Mouse (Mus musculus): ENCODE data around the gene 4632433K11Rik. TPM values are rescaled to one million over a fixed set of nuclear protein-coding genes. Genes with fewer than 3 reads are reported as not detected.
"Not testable (repeated sequence)": the region's sequence is repeated elsewhere in the genome, so short reads cannot be mapped to it uniquely, and the experiment has no call there.

Gene 4632433K11Rik
- polyA plus RNA-seq, 1 experiment from 2014 or later = not detected

DNA sequence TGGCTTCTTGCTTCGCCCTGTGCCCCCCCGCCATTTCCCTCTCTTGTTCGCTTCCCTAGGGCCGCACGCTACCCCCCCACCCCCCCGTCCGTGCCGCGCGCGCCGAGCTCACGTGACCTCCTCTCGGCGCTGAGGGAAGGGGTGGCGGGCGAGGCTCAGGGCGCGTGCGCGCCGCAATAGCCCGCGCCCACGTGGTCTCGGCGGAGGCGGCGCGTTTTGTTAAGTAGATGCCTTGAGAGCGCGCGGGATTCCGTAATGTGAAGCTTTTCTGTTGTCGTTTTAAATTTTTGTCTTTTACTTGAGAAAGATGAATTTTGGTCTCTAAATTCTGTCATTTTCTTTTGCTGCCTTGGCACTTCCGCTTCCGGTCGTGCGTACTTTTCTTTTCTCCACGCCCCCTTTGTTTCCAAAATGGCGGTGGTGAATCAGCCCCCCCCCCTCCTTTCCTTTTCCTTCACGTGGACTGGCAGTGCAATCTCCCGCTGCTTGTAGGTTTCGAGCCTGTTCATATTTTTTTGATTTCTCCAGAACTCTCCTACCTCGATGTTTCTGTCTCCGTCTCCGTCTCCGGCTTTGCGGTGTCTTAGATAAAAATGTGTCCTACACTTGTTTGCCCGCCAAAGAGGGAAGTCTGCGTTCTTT lies 28.6 kb downstream of the 4632433K11Rik start:
- Histone ChIP-seq H3K27ac (ENCODE audit: low read depth, low read length) (peak overlapping the region; percentile 98), H3K9ac (ENCODE audit: low read depth, low read length) (peak overlapping the region; percentile 94), H3K4me3 (ENCODE audit: low read depth, low read length) (peak overlapping the region; percentile 79), H3K4me2 (replicated peaks; ENCODE audit: low read depth, low read length) (peak overlapping the region; percentile 47), H3K36me3 (ENCODE audit: control insufficient read depth, insufficient read depth, low read length) (0 out of 2 replicates have a peak, but pooled peaks cover 3% of the 10 kb centered on the region), H3K27me3 (ENCODE audit: control insufficient read depth, insufficient read depth, low read length) (peaks cover 7% of the 10 kb centered on the region), H3K4me1 (replicated peaks; ENCODE audit: control insufficient read depth, insufficient read depth, low read length) (peaks cover 2% of the 10 kb centered on the region; the same call in 1 of the 2 replicates), H3K9me3 (ENCODE audit: control insufficient read depth, low read length) (no peaks in the 10 kb centered on the region)
- under 1% methylated on average over 32 of the region's 51 CpGs for WGBS
- ATAC-seq (ENCODE audit: low FRiP score) (peak; percentile 57), DNase-seq (ENCODE audit: low spot score) (peak; percentile 88)

DNA sequence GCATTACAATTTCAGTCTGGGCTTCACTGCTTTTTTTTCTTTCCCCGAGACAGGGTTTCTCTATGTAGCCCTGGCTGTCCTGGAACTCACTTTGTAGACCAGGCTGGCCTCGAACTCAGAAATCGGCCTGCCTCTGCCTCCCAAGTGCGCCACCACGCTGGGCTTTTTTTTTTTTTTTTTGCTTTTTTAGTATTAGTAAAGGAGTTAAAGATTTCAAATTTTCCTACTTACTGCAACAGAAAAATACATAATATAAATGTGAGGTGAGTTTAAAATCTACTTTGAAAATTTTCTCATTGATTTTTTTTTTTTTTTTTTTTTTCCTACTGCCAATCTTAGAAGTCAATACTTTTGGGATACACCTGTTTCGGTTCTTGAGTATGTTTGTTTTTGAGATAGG lies 31.0 kb downstream of the 4632433K11Rik start:
- no peak overlapping the region for H3K4me3 ChIP-seq (ENCODE audit: low read depth, low read length)
- peaks cover 8% of the 10 kb centered on the region; the same call in 1 of the 2 replicates for H3K36me3 ChIP-seq (ENCODE audit: control insufficient read depth, insufficient read depth, low read length)
- no peak overlapping the region for H3K4me2 ChIP-seq (replicated peaks; ENCODE audit: low read depth, low read length)
- H3K9ac ChIP-seq (ENCODE audit: low read depth, low read length) = no peak overlapping the region
- H3K9me3 ChIP-seq (ENCODE audit: control insufficient read depth, low read length) = no peaks in the 10 kb centered on the region
- H3K27me3 ChIP-seq (ENCODE audit: control insufficient read depth, insufficient read depth, low read length) = no peaks in the 10 kb centered on the region
- no peak for DNase-seq (ENCODE audit: low spot score)
- ATAC-seq (ENCODE audit: low FRiP score) = no peak
- peaks cover 2% of the 10 kb centered on the region; the same call in 1 of the 2 replicates for H3K4me1 ChIP-seq (replicated peaks; ENCODE audit: control insufficient read depth, insufficient read depth, low read length)
- 96% methylated on average over 6 of the region's 6 CpGs for WGBS
- H3K27ac ChIP-seq (ENCODE audit: low read depth, low read length) = no peak overlapping the region

- H3K36me3 ChIP-seq (ENCODE audit: control insufficient read depth, insufficient read depth, low read length) = peaks cover 36% of the 10 kb centered on the region
- H3K9ac ChIP-seq (ENCODE audit: low read depth, low read length) = no peak overlapping the region
- H3K4me2 ChIP-seq (replicated peaks; ENCODE audit: low read depth, low read length) = no peak overlapping the region
- H3K4me3 ChIP-seq (ENCODE audit: low read depth, low read length) = no peak overlapping the region
- H3K27me3 ChIP-seq (ENCODE audit: control insufficient read depth, insufficient read depth, low read length) = no peaks in the 10 kb centered on the region
- no peak overlapping the region for H3K27ac ChIP-seq (ENCODE audit: low read depth, low read length)
- H3K9me3 ChIP-seq (ENCODE audit: control insufficient read depth, low read length) = no peaks in the 10 kb centered on the region
- 90% methylated on average over 1 of the region's 1 CpGs for WGBS
- ATAC-seq (ENCODE audit: low FRiP score) = no peak
- DNase-seq (ENCODE audit: low spot score) = no peak
- H3K4me1 ChIP-seq (replicated peaks; ENCODE audit: control insufficient read depth, insufficient read depth, low read length) = no peaks in the 10 kb centered on the region
These were observed 39.7 kb downstream of the 4632433K11Rik start for GRCm38 (mm10) chr7:5073586-5073985.

DNA sequence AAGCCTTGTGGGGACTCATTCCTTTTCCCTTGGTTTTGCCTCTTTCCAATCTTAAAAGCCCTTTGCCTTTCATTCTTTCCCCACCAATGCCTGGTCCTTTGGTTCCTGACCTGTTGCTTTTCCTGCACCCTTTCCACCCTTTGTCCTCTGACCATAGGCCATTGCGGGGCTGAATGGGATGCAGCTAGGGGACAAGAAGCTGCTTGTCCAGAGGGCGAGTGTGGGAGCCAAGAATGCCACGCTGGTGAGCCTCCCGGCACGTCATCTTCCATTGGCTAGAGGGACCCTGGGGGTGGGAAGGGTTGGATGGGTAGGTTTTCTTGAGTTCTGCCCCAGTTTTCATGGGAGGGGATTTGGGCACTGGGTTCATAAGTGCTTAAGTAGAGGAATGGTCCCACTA lies 41.1 kb downstream of the 4632433K11Rik start:
- Histone ChIP-seq H3K27ac (ENCODE audit: low read depth, low read length) (no peak overlapping the region), H3K27me3 (ENCODE audit: control insufficient read depth, insufficient read depth, low read length) (no peaks in the 10 kb centered on the region), H3K4me2 (replicated peaks; ENCODE audit: low read depth, low read length) (no peak overlapping the region), H3K9me3 (ENCODE audit: control insufficient read depth, low read length) (no peaks in the 10 kb centered on the region), H3K36me3 (ENCODE audit: control insufficient read depth, insufficient read depth, low read length) (peaks cover 36% of the 10 kb centered on the region), H3K4me3 (ENCODE audit: low read depth, low read length) (no peak overlapping the region), H3K4me1 (replicated peaks; ENCODE audit: control insufficient read depth, insufficient read depth, low read length) (no peaks in the 10 kb centered on the region), H3K9ac (ENCODE audit: low read depth, low read length) (no peak overlapping the region)
- ATAC-seq (ENCODE audit: low FRiP score) (no peak), DNase-seq (ENCODE audit: low spot score) (no peak)
- 96% methylated on average over 5 of the region's 5 CpGs for WGBS

DNA sequence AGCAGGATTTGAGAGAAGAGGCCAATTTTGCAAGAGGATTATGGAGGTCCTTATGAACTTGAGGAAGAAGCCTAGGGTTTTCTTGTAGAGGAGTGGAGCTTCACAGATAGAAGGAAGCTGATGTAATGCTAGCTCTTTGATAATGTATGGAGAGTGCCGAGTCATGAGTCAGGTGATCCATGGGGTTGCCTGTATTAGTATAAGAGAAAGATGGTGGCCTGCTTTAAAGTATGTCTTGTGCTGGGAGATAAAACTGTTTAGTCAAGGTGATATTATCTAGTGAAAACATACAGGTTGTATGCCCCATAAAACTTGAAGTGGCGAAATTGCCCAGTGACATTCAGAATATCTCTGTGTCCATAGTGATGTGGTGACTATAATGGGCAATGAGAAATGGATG lies 43.0 kb downstream of the 4632433K11Rik start:
- H3K4me3 ChIP-seq (ENCODE audit: low read depth, low read length) = no peak overlapping the region
- no peak for DNase-seq (ENCODE audit: low spot score)
- H3K36me3 ChIP-seq (ENCODE audit: control insufficient read depth, insufficient read depth, low read length) = peaks cover 22% of the 10 kb centered on the region
- H3K9ac ChIP-seq (ENCODE audit: low read depth, low read length) = no peak overlapping the region
- no peaks in the 10 kb centered on the region for H3K9me3 ChIP-seq (ENCODE audit: control insufficient read depth, low read length)
- 88% methylated on average over 2 of the region's 2 CpGs for WGBS
- no peaks in the 10 kb centered on the region for H3K27me3 ChIP-seq (ENCODE audit: control insufficient read depth, insufficient read depth, low read length)
- no peak for ATAC-seq (ENCODE audit: low FRiP score)
- no peak overlapping the region for H3K4me2 ChIP-seq (replicated peaks; ENCODE audit: low read depth, low read length)
- H3K4me1 ChIP-seq (replicated peaks; ENCODE audit: control insufficient read depth, insufficient read depth, low read length) = no peaks in the 10 kb centered on the region
- no peak overlapping the region for H3K27ac ChIP-seq (ENCODE audit: low read depth, low read length)

DNA sequence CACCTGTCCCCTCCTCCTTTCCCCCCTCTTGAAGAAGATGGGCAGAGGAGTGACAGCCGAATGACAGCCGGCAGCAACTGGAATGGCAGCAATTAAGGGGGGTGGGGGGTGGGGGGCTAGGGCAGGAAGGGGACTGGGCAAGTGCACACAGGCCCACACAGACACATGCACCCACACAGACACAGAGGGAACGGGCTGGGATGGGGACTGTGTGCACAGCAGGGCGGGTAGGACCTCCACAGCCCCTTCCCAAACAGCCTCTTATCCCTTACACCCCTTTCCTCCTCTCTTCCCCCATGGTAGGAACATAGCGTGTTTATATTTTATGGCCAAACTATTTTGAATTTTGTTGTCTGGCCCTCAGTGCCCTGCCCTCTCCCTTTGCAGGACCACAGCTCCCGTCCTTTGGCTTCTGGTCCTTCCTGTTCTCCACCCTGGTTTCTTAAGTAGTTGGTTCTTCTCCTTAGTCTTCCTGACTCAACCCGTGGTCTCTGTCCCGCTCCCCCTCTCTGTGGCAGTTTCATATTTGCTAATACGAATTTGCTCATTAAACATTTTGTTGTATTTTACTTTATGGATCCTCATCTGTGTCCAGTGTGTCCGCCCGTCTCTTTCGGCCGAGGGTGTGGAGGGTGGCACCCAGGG lies 45.6 kb downstream of the 4632433K11Rik start:
- not testable (repeated sequence) for H3K9ac ChIP-seq (ENCODE audit: low read depth, low read length); H3K4me1 ChIP-seq (replicated peaks; ENCODE audit: control insufficient read depth, insufficient read depth, low read length); DNase-seq (ENCODE audit: low spot score); H3K9me3 ChIP-seq (ENCODE audit: control insufficient read depth, low read length); H3K27me3 ChIP-seq (ENCODE audit: control insufficient read depth, insufficient read depth, low read length)
- ATAC-seq (ENCODE audit: low FRiP score) = peak; percentile 59
- peak overlapping the region; percentile 84; the same call in 1 of the 2 replicates for H3K4me2 ChIP-seq (replicated peaks; ENCODE audit: low read depth, low read length)
- H3K36me3 ChIP-seq (ENCODE audit: control insufficient read depth, insufficient read depth, low read length) = peaks cover 14% of the 10 kb centered on the region
- 39% methylated on average over 7 of the region's 13 CpGs for WGBS
- H3K4me3 ChIP-seq (ENCODE audit: low read depth, low read length) = peak overlapping the region; percentile 99
- H3K27ac ChIP-seq (ENCODE audit: low read depth, low read length) = peak overlapping the region; percentile 51; the same call in 1 of the 2 replicates

- peak; percentile 96 for ATAC-seq (ENCODE audit: low FRiP score)
These were observed 46.3 kb downstream of the 4632433K11Rik start, which contains the start of gene Epn1 for GRCm38 (mm10) chr7:5080010-5080751. Gene Epn1, plus strand, starts transcription at chr7:5080235.

DNA sequence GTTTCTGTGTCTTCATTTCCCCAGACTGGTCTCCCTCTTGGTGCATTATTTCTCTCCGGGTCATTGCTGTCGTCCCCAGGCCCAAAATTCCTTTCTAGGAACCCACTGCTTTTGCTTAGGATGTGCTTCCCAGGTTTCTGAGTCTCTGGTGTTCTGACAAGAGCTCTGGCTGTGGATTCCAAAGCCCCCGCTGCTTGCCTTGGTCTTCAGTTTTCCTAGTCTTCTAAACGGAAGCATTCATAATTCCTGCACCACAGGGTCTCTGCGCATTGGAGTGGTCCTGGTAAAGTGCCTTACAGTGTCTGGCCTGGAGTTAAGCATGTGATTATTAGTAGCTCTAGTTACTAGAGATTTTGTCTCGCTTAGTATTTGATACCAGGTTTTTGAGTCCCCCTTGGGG lies 46.9 kb downstream of the 4632433K11Rik start:
- 20% methylated on average over 6 of the region's 6 CpGs for WGBS
- no peak for DNase-seq (ENCODE audit: low spot score)
- H3K27ac ChIP-seq (ENCODE audit: low read depth, low read length) = 0 out of 2 replicates have a peak overlapping the region, but pooled peaks have one; percentile 30

More at GRCm38 (mm10) chr7:5080010-5080751, 46.3 kb downstream of the 4632433K11Rik start, which contains the start of gene Epn1:
- Histone ChIP-seq H3K36me3 (ENCODE audit: control insufficient read depth, insufficient read depth, low read length) (peaks cover 12% of the 10 kb centered on the region), H3K27ac (ENCODE audit: low read depth, low read length) (peak within 1 kb of the TSS; percentile 85), H3K4me1 (replicated peaks; ENCODE audit: control insufficient read depth, insufficient read depth, low read length) (no peaks in the 10 kb centered on the region), H3K9ac (ENCODE audit: low read depth, low read length) (peak within 1 kb of the TSS; percentile 97), H3K27me3 (ENCODE audit: control insufficient read depth, insufficient read depth, low read length) (no peaks in the 10 kb centered on the region), H3K9me3 (ENCODE audit: control insufficient read depth, low read length) (no peaks in the 10 kb centered on the region), H3K4me3 (ENCODE audit: low read depth, low read length) (peak within 1 kb of the TSS; percentile 99), H3K4me2 (replicated peaks; ENCODE audit: low read depth, low read length) (peak within 1 kb of the TSS; percentile 84)
- DNase-seq (ENCODE audit: low spot score) = peak; percentile 97
- under 1% methylated on average over 73 of the region's 81 CpGs for WGBS

More for the DNA sequence above, 46.9 kb downstream of the 4632433K11Rik start:
- no peaks in the 10 kb centered on the region for H3K27me3 ChIP-seq (ENCODE audit: control insufficient read depth, insufficient read depth, low read length)
- ATAC-seq (ENCODE audit: low FRiP score) = no peak
- no peaks in the 10 kb centered on the region for H3K4me1 ChIP-seq (replicated peaks; ENCODE audit: control insufficient read depth, insufficient read depth, low read length)
- H3K4me2 ChIP-seq (replicated peaks; ENCODE audit: low read depth, low read length) = peak overlapping the region; percentile 84
- no peaks in the 10 kb centered on the region for H3K9me3 ChIP-seq (ENCODE audit: control insufficient read depth, low read length)
- H3K4me3 ChIP-seq (ENCODE audit: low read depth, low read length) = peak overlapping the region; percentile 99
- peak overlapping the region; percentile 97 for H3K9ac ChIP-seq (ENCODE audit: low read depth, low read length)
- peaks cover 12% of the 10 kb centered on the region for H3K36me3 ChIP-seq (ENCODE audit: control insufficient read depth, insufficient read depth, low read length)
